Mouse (Mus musculus): ENCODE data around the gene Ndufs6. TPM values are rescaled to one million over a fixed set of nuclear protein-coding genes. Genes with fewer than 3 reads are reported as not detected.

Gene Ndufs6
- polyA plus RNA-seq, 1 experiment: 92.0 TPM

DNA sequence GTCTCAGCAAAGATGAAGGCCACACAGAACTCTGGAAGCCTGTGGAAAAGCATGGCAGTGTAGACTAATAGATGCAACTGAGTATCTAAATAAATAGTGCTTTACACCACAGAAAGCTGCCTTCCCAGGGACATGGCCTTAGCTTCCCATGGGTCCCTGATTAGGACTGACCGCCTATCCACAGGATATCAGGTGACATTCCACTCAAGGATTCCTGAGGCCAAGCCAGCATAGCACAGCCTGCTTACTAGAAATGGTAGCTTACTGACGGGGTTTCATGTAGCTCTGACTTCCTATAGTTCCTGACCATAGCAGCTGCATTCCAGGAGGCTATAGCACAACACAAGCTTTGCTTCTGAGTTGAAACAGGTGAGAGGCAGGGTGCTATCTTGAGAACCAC is 45.9 kb downstream of the Ndufs6 start:
- TF ChIP-seq CTCF (IDR thresholded peaks at IDR 0.05; ENCODE audit: low read depth, low read length) (no peak), POLR2A (IDR thresholded peaks at IDR 0.05; ENCODE audit: borderline replicate concordance, low read depth, low read length) (no peak)
- H3K4me3 ChIP-seq (ENCODE audit: insufficient read depth, low read length): no peak overlapping the region
- no peak overlapping the region for H3K27ac ChIP-seq (ENCODE audit: insufficient read depth, low read depth, low read length)
- H3K4me1 ChIP-seq (ENCODE audit: control insufficient read depth, insufficient read depth, low read length): no peaks in the 10 kb centered on the region

DNA sequence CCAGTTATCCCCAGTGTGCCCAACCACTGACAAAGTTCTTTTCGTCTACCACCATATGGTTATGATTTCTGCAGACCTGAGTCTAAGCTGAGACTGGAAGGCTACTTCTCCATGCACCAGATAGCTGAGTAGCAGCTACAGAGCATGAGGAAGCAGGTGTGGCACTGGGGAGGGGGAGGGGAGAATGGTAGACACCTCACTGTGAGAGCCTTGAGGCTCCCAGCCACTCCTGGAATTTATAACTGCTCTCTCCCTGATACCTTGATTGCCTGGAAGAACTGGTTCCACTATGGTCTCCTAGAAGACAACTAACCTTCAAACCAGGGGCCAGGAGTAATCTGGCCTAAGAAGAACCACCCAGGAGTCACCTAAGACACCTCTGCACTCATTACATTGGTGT is 49.1 kb downstream of the Ndufs6 start:
- TF ChIP-seq CTCF (IDR thresholded peaks at IDR 0.05; ENCODE audit: low read depth, low read length): no peak
- TF ChIP-seq POLR2A (IDR thresholded peaks at IDR 0.05; ENCODE audit: borderline replicate concordance, low read depth, low read length): no peak
- Histone ChIP-seq H3K4me3 (ENCODE audit: insufficient read depth, low read length) (no peak overlapping the region), H3K27ac (ENCODE audit: insufficient read depth, low read depth, low read length) (no peak overlapping the region), H3K4me1 (ENCODE audit: control insufficient read depth, insufficient read depth, low read length) (no peaks in the 10 kb centered on the region)

DNA sequence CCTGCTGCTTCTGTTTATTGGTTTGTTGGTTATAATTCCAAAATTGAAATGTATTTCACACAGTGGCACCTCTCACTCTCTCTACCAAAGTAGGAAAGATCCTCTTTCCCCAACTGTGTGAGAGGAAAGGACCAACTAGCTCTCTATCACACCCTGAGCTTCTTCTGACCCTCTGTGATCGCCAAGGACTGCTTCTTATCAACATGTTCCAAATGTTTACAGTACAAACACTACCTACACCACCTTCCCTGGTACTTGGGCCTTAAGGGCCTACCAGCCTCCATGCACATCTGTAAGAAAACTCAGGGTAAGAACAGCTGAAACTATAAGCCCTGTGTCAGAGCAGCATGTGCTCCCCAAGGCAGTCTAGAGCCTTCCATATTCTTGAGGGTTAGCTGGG is 50.5 kb downstream of the Ndufs6 start:
- no peaks in the 10 kb centered on the region for H3K4me1 ChIP-seq (ENCODE audit: control insufficient read depth, insufficient read depth, low read length)

DNA sequence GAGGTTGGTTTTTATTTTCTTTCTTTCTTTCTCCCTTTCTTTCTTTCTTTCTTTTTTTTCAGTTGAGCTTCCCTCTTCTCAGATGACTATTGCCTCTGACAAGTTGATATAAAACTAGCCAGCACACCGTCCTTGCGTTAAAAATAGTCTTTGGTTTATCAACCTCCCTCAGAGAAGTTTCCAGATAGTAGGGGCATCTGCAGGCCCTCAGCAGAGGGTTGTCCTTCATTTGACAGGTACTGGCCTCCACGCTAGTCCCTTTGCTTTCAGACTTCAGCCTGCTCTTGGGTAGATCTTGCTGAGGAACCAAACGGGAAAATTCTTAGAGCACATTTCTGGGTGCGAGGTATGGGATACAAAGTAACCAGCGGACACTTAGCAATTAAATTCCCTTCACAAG is 51.0 kb downstream of the Ndufs6 start:
- TF ChIP-seq POLR2A (IDR thresholded peaks at IDR 0.05; ENCODE audit: borderline replicate concordance, low read depth, low read length) (no peak), CTCF (IDR thresholded peaks at IDR 0.05; ENCODE audit: low read depth, low read length) (no peak)
- Histone ChIP-seq H3K4me3 (ENCODE audit: insufficient read depth, low read length) (no peak overlapping the region), H3K4me1 (ENCODE audit: control insufficient read depth, insufficient read depth, low read length) (no peaks in the 10 kb centered on the region), H3K27ac (ENCODE audit: insufficient read depth, low read depth, low read length) (no peak overlapping the region)

More for the DNA sequence above, 50.5 kb downstream of the Ndufs6 start:
- Histone ChIP-seq H3K27ac (ENCODE audit: insufficient read depth, low read depth, low read length) (no peak overlapping the region), H3K4me3 (ENCODE audit: insufficient read depth, low read length) (no peak overlapping the region)
- TF ChIP-seq POLR2A (IDR thresholded peaks at IDR 0.05; ENCODE audit: borderline replicate concordance, low read depth, low read length): no peak
- TF ChIP-seq CTCF (IDR thresholded peaks at IDR 0.05; ENCODE audit: low read depth, low read length): no peak

DNA sequence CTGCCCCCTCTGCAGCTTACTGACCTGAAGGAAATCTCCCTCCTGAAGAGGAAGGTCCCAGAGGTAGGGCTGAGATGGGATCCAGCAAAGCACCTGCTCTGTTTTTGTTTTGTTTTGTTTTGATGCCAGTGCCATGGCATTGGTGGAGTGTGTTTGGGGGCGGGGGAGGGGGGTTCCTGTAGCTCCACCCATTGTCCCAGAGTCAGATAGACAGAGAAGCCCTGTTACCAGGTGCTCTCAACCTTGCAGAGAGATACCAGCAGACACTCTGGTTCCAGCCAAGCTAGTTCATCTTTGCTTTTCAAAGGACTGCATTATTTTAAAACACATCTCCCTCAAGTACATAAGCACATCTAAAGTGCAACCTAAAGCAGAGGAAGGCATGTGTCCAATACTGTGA is 54.8 kb downstream of the Ndufs6 start:
- Histone ChIP-seq H3K4me1 (ENCODE audit: control insufficient read depth, insufficient read depth, low read length) (no peaks in the 10 kb centered on the region), H3K4me3 (ENCODE audit: insufficient read depth, low read length) (no peak overlapping the region), H3K27ac (ENCODE audit: insufficient read depth, low read depth, low read length) (no peak overlapping the region)
- TF ChIP-seq POLR2A (IDR thresholded peaks at IDR 0.05; ENCODE audit: borderline replicate concordance, low read depth, low read length) (no peak), CTCF (IDR thresholded peaks at IDR 0.05; ENCODE audit: low read depth, low read length) (no peak)

DNA sequence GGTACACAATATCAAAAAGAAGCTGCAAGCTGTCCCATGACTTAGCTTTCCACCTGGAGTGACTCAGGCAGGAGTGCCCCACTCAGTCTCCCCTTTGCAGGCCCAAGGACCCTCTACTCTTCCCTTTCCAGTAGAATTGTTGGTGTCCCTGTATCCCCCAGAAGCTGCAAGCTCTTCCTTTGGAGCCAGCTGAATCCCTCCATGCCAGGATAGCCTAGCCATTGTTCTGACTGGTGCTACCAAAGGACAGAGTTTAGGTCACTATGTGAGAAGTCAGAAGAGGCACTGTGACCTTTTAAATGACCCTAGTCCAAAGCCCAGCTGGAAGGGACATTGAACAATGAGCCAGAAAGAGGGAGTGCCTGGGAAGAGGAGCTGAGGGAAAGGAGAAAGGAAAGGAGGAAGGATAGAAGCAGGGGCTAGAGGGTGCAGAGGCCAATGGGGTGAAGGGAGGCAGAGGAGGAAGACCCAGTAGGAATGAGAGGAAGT is 55.5 kb downstream of the Ndufs6 start:
- Histone ChIP-seq H3K27ac (ENCODE audit: insufficient read depth, low read depth, low read length) (no peak overlapping the region), H3K4me1 (ENCODE audit: control insufficient read depth, insufficient read depth, low read length) (no peaks in the 10 kb centered on the region), H3K4me3 (ENCODE audit: insufficient read depth, low read length) (no peak overlapping the region)
- no peak for TF ChIP-seq POLR2A (IDR thresholded peaks at IDR 0.05; ENCODE audit: borderline replicate concordance, low read depth, low read length)
- TF ChIP-seq CTCF (IDR thresholded peaks at IDR 0.05; ENCODE audit: low read depth, low read length): no peak

DNA sequence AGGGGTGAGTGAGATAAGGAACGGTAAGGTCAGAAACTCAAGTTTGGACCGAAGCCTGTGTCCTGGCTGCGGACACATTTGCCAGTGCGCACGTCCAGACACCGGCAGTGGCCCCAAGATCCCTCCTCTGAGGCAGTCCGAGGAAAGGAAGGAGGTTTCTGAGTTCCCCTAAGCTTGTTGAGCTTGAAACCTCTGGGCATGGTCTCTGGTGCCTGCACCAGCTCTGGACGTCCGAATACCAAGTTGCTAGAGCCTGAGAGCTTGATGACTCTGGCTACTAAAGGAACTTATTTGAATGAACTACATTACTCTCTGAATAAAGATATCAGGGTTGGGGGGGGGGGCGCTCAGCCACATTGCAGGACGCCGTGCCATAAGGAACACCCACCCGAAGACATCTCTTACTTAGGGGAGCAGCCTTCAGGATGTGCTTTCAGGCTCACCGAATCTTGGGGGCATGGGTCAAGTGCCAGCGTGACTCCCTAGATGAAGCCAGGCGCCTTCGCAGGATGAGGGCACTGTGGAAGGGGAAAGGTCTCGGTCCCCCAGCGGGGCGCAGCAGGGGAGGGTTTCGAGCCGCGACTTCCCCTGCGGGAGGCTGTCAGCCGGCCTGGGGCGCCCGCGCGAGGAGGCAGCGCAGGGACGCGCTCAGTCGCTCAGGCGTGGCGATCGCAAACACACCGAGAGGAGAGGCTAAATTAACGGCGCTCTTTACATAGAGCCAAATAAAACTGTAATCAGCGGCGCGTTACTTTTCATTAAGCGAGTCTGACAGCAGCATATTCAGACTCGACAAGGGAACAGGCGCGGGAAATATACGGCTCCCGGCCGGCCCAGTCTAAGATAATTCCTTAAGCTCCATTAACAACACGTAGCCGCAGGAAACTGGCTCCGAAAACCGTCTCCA is 56.8 kb downstream of the Ndufs6 start:
- no peak for TF ChIP-seq POLR2A (IDR thresholded peaks at IDR 0.05; ENCODE audit: borderline replicate concordance, low read depth, low read length)
- H3K4me3 ChIP-seq (ENCODE audit: insufficient read depth, low read length): no peak overlapping the region

DNA sequence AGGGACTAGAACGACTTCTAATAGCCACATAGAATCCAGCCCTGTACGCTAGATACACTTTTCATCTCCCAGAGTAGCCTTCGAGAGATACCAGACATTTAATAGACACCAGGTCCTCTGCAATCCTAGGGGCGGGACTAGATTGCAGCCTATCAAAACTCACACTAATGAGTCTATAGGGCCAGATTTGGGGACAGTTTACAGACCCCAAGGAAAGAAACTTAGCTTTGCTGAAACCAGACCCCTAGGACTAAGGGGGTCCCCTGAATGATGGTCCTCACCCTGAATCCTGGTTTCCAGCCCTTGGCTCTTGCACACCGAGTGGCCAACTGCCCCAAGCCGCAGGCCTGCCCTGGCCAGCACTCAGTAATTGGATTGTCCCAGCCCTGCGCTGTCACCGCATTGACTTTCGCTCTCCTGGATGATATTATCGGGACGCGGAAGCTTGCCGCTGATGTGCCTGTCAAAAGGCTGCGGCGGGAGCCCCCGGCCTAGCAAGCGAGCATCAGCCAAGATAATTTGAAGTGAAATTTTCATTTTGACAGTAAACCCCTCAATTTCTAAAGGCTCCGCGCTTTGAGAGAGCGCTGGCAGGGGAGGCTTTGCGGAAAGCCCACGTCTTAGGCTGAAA is 57.8 kb downstream of the Ndufs6 start:
- Histone ChIP-seq H3K4me1 (ENCODE audit: control insufficient read depth, insufficient read depth, low read length) (no peaks in the 10 kb centered on the region), H3K4me3 (ENCODE audit: insufficient read depth, low read length) (no peak overlapping the region), H3K27ac (ENCODE audit: insufficient read depth, low read depth, low read length) (no peak overlapping the region)
- TF ChIP-seq POLR2A (IDR thresholded peaks at IDR 0.05; ENCODE audit: borderline replicate concordance, low read depth, low read length) (no peak), CTCF (IDR thresholded peaks at IDR 0.05; ENCODE audit: low read depth, low read length) (no peak)

More for the DNA sequence above, 56.8 kb downstream of the Ndufs6 start:
- H3K27ac ChIP-seq (ENCODE audit: insufficient read depth, low read depth, low read length): no peak overlapping the region
- no peaks in the 10 kb centered on the region for H3K4me1 ChIP-seq (ENCODE audit: control insufficient read depth, insufficient read depth, low read length)

DNA sequence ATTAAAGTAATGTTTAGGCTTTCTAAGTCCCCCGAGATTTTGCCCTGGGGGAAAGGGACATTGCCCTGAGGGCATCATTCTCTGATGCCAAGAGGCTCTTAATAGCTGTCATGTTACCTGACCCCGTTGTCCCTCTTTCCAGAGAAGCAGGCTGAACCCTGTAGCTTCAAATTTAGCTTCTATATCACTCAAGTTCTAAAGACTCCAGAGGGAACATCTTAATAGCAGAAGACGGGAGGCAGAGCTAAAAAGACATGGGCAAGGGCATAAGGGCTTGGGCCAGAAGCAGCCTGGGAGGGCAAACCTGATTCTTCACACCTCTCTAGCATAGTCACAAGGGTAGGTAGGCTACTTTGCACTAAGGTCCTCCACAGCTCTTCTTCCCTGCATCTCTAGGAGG is 58.5 kb downstream of the Ndufs6 start:
- Histone ChIP-seq H3K4me3 (ENCODE audit: insufficient read depth, low read length) (no peak overlapping the region), H3K27ac (ENCODE audit: insufficient read depth, low read depth, low read length) (no peak overlapping the region), H3K4me1 (ENCODE audit: control insufficient read depth, insufficient read depth, low read length) (no peaks in the 10 kb centered on the region)
- no peak for TF ChIP-seq CTCF (IDR thresholded peaks at IDR 0.05; ENCODE audit: low read depth, low read length)
- no peak for TF ChIP-seq POLR2A (IDR thresholded peaks at IDR 0.05; ENCODE audit: borderline replicate concordance, low read depth, low read length)

Other genes starting within 250 kb of the Ndufs6 start
- gene Irx4, start 68.1 kb downstream of the Ndufs6 start, polyA plus RNA-seq (2012; ENCODE audit: insufficient read depth, insufficient read length, missing spikeins): not detected in 2 replicates
- gene Mrpl36, start within 50 bp of the Ndufs6 start, polyA plus RNA-seq (2012; ENCODE audit: insufficient read depth, insufficient read length, missing spikeins): 40.6 and 42.9 TPM in 2 replicates
- 39.5 and 45.3 TPM in 2 replicates for gene Lpcat1, start 138.7 kb upstream of the Ndufs6 start, polyA plus RNA-seq (2012; ENCODE audit: insufficient read depth, insufficient read length, missing spikeins)
- not detected in 2 replicates for gene Slc6a3, start 208.2 kb upstream of the Ndufs6 start, polyA plus RNA-seq (2012; ENCODE audit: insufficient read depth, insufficient read length, missing spikeins)